Mouse (Mus musculus) testis, postnatal 14 days (tissue): Measurements from ENCODE around the gene Polr2e.

Experiments
- DNase-seq: peaks from one replicate; pipeline ENCODE4 v3.0.0; 2021; ENCODE audit warnings: low spot score

Gene Polr2e

DNA sequence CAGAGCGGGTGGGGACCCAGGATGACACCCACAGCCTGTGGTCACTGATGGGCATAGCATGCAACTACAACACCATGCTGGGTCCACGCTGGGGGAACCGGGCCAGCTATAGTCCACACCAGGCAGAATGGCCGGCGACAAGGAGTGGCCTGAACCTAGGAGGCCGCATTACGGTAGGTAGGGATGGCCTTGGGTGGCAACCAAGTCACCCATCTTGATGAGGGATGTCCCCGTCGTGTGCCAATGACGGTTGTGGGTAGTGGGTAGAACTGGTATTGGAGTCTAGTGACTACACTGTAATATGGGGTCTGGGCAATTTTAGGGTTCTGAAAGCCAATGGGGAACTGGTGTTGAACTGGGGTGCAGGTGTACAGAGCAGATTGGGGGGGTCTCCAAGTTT is 22.7 kb downstream of the Polr2e start:
- DNase-seq, result no peak

DNA sequence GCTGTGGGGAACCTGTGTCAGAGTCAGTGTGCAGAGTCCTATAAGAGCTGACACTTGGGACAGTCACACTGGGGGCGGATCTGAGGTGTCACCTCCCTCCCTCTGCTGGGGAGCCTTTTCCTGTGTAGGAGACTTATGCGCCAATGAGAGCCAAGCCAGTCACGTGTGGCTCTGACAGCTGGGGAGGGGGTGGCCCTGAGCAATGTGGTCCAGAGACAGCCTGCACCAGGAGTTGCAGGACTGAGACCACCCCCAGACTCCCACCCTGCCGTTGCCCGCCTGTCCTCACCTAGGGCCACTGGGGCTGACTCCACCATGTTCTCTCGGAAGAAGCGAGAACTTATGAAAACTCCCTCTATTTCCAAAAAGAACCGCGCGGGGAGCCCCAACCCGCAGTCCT is 23.1 kb downstream of the Polr2e start, which contains the start of gene Arhgap45:
Gene Arhgap45 (plus strand): TSS at position 143 of the 400 bp plus-strand sequence.
- no peak for DNase-seq

DNA sequence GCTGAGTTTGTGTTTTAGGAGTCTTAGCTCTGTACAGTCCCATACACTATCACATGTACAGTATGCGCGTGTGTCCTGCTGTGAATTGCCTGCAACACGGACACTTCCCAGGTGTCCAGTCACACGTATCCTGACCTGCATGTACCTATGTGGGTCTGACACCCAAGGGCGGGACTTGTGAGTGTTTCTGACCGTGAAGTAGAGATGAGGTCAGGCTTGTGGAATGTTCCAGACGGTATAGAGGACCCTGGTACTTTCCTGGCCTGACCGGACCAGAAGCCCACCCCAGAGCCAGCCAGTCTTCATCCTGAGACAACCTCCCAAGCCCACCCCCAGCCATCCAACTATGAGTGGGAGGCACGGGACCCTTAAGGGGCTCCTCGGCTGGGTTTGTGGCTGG is 24.0 kb downstream of the Polr2e start:
- no peak for DNase-seq

DNA sequence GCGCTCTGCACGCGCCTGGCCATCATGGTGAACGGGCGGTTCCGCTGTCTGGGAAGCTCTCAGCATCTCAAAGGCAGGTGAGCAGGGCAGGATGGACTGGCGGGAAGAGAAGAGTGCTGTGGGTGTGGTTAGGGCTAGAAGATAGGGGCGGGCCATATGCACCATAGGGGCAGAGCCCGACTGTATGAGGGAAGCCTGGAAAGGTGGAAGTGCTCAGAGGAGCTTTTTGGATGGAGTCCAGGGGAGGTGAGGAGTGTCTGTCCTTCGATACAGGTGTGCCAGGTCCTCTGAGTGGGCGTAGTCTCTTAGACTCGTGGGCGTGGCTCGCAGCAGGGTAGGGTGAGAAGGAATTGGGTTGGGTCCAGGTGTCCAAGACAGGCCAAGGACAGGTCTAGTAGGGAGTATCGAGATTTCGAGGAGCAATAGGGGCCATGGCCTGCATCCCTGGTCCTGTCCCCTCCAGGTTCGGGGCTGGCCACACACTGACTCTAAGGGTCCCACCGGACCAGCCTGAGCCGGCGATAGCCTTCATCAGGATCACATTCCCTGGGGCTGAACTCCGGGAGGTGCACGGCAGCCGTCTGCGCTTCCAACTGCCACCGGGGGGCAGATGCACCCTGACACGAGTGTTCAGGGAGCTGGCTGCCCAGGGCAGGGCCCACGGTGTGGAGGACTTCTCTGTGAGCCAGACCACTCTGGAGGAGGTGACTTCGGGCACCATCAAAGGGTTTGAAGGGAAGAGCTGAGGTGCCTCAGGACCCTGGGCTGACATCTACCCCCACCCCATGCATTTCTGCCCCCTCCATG is 24.9 kb downstream of the Polr2e start:
- no peak for DNase-seq

DNA sequence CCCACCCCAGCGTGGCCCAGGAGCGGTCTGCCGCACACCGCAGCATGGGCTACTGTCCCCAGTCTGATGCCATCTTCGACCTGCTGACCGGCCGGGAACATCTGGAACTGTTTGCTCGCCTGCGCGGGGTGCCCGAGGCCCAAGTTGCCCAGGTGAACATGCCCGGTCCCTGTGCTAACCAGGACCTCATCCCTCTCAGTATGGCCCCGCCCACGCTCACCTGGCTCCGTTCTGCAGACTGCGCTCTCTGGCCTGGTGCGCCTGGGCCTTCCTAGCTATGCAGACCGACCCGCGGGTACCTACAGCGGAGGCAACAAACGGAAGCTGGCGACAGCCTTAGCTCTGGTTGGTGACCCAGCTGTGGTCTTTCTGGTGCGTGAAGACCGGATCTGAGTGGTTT is 26.0 kb downstream of the Polr2e start:
- no peak for DNase-seq

DNA sequence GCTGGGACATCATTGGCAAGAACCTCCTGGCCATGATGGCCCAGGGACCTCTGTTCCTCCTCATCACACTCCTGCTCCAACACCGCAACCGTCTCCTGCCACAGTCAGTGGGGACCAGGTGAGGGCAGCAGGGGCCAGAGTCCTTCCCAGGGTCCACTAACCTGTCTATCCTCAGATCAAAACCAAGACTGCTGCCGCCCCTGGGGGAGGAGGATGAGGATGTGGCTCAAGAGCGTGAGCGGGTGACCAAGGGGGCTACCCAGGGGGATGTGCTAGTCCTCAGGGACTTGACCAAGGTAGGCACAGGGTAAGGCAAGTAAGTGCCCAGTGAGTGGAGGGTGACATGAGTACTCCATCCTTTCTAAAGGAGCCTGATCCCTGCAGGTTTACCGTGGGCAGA is 27.9 kb downstream of the Polr2e start:
- DNase-seq, result no peak

DNA sequence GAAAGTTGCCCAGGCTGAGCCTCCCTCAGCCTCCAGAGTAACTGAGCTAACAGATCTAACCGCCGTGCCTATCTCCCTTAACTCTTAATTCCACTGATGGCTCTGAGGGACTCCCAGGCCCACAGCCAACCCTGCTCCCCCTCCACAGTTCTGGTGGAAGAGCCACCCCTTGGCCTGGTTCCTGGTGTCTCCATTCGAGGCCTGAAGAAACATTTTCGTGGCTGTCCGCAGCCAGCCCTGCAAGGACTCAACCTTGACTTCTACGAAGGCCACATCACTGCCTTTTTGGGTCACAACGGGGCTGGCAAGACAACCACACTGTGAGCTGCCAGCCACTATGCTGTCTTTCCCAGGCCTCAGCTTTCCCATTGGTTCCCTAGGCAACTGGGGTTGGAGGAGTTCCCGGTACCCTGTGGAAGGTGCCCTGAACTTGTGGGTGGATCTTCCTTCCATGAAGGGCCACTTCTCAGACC is 35.3 kb downstream of the Polr2e start:
- no peak for DNase-seq

DNA sequence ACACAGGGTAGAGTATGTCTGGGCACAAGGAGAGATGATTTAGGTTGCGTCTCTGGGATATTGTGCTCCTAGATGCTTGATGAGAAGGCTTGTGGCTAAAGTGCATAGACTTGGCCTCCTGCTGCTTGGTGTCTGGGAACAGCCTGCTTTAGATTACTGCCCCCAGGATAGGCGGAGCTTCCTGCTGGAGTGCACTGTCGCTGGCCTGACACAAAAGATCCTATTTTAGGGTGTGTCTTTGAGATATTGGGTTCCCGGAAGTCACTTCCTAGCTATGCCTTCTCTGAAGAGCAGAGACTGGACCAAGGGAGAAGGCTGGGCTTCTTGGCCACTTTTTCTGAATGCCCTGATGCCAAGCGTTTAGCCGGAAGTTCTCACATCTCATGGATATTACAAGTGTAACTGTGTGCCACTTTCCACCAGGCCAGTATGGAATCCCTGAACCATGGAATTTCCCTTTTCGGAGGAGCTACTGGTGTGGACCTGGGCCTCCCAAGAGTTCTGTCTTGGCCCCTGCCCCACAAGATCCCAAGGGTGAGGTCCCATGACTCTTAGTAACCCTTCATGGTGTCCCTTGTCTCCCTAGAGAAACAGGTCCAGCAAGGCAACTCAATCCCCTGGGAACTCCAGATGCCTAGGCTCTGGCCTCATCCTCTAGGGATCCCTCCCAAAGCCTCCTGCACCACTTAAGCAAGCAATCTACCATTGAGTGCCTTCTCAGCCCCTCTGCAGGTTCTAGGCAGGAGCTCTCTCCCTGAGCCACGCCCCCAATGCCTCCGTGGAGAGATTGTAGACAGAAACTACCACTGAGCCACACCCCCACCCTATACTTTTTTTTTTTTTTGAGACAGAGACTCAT is 36.0 kb downstream of the Polr2e start:
- no peak for DNase-seq

DNA sequence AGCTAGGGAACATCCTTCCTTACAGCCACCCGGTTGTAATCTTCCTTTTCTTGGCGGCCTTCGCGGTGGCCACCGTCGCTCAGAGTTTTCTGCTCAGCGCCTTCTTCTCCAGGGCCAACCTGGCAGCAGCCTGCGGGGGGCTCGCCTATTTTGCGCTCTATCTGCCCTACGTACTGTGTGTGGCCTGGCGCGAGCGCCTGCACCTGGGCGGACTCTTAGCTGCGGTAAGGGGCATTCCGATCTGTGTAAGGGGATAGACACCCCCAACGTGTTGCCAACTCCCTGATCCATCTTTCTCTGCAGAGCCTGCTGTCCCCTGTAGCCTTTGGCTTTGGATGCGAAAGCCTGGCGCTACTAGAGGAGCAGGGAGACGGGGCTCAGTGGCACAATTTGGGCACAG is 36.8 kb downstream of the Polr2e start:
- no peak for DNase-seq

DNA sequence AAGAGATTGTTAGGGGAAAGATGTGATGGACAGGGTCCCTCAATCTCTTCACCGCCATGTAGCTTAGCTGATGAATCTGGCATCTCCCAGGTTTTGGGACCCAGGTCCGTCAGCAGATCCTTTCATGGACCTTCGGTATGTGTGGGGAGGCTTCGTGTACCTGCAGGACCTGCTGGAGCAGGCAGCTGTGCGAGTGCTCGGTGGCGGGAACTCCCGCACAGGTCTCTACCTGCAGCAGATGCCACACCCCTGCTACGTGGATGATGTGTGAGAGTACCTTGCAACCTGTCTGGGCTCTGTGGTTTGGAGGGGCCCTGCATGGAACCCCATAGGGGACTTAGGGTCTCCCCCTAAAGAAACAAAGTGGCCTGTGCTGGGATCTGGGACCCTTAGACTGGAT is 37.6 kb downstream of the Polr2e start:
- no peak for DNase-seq

DNA sequence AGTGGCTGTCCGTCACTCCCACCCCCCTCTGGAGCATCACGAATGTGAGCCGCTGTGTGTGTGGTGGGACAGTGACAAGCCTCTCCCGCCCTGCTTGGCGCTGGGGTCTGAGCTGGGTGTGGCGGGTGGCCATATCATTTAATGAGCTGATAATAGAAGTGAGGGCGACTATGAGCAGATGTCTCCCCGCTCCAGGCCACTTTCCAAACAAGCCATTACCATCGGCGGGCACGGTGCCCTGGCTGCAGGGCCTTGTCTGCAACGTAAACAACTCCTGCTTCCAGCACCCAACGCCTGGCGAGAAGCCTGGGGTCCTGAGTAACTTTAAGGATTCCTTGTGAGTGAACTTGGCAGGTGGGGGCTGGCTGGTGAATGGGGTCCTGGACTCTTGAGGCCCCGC is 41.8 kb downstream of the Polr2e start:
- no peak for DNase-seq

DNA sequence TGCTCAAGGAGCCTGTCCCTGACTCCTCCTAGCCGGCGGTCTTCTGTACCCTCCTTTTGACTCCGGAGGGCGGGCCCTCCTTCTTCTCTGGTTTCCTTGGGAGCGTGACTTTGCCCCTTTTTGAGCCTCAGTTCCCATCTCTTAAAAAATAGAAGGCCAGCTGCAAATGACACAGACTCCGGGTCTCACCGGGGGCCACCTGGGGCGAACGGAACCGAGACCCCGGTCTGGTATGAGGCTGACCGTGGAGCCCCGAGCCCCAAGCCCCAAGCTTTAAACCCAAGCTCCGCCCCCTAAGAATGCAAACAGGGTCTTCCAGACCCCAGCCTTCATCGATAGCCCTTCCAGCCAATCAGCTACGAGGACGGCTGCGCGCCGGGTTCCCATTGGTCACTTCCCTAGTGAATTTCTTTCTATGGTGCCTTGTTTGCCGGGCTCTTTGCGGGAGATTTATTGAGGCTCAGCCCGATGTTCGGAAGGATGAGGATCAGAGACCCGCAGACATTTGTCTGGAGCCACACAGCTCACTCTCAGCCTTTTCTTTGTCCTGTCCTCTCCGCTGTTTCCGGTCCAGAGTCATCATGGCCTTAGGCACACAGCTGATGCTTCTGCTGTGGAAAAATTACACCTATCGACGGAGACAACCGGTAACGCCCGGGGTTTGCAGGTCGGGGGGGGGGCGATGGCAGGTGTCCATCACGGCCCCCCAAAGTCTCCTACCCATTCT is 42.4 kb downstream of the Polr2e start:
- DNase-seq, result peak; percentile 84

DNA sequence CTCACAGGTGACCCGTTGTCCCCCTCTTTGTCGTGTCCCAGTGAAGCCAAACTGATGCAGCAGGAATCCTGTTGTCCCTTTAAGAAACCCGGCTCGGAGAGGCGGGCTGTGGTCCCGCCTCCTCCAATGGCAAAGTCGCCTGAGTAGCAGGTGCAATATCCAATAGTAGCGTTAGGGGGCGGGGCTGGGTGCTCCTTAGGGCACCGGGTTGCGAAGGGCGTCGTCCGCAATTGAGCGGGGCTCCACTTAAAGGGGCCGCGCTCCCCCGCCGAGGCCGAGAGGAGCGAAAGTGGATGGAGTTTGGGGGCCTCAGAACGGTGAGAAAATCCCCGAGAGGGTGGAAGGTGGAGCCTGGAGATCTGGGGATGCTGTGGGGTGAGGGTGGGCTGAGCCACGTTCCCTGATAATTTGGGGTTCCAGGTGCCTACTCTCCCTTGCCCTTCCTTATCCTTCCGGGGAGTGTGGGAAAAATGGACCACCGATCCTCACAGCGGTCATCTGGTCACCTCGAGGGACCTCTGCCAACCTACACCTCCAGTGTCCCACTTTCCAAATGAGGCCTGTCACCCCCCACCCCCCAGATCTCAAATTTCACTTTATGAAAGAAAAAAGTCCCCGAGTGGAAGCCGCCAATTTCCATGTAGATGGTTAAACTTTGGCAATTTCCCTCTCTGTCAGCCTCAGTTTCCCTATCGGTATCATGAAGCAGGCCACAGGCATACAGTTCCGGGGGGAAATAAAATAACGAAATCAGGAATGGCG is 43.1 kb downstream of the Polr2e start, which contains the start of gene Abca7:
Gene Abca7 (plus strand): TSS at position 223 of the 762 bp plus-strand sequence.
- DNase-seq, result peak; percentile 95

DNA sequence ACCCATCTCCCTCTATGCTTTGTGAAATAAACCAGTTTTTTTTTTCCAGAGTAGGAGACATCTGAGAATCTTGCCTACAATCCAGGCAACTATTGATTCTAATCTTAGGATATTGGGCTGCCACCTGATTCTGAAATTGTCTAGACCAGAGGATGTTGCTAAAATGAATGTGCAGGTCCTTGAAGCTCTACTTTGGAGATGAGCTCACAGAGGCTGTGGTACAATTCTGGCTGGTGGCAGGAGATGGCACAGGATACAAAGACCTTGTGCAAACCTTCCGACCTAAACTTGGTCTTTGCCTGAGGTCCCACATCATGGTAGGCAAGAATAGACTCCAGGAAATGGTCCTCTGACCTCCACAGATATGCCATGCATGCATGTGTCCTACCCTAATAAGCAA is 44.0 kb downstream of the Polr2e start:
- DNase-seq, result no peak

DNA sequence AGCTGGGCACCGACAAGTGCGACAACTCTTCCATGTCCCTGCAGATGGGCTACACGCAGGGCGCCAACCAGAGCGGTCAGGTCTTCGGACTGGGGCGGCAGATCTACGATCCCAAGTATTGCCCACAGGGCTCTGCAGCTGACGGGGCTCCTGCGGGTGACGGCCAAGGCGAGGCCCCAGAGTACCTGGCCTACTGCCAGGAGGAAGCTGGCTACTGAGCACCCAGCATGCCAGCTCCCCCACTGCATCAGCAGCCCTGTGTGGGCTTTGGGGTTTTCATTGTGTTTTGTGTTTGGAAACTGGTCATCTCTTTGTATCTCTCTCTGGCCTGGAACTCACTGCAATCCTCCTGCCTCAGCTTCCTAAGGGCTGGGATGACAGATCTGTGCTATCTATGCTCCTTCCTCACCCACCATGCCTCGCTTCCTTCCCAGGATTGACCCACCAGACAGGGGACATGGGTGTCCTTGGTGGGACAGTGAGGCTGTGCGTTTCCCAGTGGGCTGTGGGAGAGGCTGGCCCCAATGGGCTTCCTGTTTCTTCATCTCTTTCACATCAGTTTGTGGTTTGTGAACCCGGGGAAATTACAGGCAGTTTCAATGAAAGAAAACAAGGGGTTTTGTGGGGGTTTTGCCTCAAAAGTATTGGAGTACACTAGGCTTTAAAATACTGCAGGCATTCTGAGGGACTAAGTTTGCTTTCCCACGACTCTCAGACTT is 45.0 kb downstream of the Polr2e start:
- DNase-seq, result no peak

DNA sequence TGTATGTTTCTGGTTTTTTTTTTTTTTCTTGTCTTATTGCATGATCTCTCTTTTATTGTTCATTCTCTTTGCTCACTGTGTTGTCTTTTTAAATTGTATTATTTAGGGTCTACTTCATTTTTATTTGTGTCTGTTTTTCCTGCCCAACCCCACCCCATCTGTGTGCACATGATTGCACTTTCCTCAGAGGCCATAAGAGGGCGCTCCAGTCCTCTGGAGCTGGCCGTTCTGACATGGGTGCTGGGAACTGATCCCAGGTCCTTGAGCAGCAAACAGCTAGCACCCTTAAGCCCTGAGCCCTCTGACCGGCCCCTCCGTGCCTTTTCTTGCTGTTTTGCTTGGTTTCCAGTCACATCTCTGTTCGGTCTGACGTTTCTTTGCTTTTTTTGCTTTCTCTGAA is 48.0 kb downstream of the Polr2e start:
- DNase-seq, result no peak

DNA sequence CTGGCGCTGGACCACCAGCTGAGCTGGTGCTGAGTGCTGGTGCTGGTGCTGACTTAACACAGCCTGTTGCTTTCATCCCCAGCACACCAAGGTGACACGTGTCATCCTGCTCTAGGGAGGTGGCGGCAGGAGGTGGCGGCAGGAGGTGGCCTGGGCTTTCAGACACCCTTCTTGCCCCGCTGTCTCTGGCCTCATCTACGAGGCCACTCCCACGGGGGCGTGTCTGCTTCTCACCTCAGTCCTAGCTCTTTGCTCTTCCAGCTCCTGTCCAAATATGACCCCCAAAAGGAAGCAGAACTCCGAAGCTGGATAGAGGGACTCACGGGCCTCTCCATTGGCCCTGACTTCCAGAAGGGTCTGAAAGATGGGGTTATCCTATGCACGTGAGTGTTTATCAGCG is 48.5 kb downstream of the Polr2e start:
- no peak for DNase-seq

DNA sequence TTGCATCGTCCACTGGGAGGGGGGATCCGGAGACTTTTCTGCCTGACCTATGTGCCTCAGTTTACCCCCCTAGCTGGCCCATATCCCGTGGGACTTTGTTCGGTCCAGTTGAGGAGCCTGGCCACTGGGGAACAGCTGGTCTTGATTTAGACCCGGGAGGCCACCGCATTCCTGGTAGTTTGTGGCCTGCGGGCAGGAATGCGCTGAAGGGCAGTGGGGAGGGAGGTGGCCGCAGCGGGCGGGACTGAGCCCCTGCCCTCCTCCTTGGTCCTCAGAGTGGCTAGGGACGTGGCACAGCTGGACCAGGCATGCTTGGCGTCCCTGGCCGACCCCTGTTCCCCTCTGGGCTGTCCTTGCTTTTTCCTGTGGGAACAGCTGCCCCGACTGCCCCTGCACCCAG is 49.7 kb downstream of the Polr2e start:
- DNase-seq, result no peak

DNA sequence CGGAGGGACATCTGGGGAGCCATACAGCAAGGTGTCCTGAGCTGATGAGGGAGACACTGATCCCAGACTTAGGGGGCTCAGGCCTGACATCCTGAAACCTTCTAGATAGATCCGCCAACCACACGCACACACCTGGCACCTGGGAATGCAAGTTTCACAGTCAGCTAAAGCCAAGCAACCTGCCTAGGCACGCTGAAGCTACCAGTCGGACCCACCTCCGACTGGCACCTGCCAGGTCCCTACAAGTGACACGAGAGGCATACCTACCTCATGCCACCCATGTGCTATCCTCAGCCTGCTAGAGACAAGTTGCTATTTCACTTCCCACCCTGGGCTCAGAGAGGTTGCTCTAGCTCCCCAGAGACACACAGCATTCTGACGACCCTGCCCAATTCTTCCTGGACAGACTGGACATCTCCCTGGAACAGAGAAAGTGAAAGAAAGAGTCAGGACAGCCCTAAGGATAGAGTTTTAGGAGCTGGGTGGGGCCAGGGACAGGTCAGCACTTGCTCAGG is 50.3 kb downstream of the Polr2e start:
- DNase-seq, result no peak

DNA sequence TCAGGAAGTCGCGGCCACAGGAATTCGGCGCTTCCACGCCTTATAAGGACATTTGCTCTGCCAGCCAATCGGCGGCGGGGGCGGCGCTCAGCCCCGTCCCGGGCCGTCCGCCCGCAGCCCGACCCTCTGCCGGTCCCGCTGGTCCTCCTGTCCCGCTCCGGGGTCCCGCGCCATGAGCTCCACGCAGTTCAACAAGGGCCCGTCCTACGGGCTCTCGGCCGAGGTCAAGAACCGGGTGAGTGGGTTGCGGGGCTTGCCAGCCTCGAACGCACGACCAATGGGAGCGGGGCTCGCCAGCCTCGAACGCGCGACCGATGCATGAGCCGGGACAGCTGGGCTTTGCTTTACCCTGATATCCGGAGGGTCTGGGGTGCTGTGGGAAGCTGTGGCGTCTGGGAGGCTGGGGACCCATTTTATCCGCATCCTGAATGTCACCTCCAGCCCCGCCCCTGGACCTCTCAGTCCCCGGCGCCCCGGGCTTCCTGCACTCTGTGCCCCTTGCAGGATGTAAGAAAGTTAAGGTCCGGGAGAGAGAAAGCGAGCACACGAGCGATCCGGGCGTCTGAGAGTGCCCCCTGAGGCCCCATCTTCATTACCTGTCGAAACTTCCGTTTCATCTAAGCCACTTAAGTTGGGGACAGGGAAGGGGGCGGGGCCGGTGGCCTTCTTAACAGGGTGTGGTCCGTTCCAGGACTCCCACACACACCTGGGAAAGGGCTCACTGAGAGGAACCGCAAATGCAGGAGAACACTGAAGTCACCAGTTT is 50.9 kb downstream of the Polr2e start, which contains the start of gene Cnn2:
Gene Cnn2 (plus strand): TSS at position 79 of the 766 bp plus-strand sequence.
- DNase-seq, result no peak
